In the genomic region with DNA sequence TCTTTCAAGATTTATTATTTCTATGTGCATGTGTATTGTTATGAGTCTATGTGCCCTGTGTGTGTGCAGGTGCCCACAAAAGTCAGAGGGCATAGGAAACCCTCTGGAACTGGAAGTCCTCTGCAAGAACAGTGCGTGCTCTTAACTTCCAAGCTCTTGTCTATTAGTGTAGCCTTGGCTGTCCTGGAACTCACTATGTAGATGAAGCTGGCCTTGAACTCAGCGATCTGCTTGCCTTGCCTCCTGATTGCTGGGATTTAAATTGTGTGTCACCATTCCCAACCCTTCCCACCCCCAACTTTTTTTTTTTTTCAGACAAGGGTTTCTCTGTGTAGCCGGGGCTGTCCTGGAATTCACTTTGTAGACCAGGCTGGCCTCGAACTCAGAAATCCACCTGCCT, we compare ENCODE assay signal across 32 mouse cellular contexts.
"Had no signal": no experiment of that assay in that cellular context is flagged by ENCODE, and none has a peak within 500 bp of the region (broad histone marks: within the 10 kb centered on the region; RNA-seq: fewer than 3 reads in every experiment).

No protein-coding gene starts in this region.

- H3K4me2 ChIP-seq: heart, embryonic 11.5 days; heart, embryonic 12.5 days; heart, embryonic 13.5 days; heart, embryonic 15.5 days; hindbrain, embryonic 12.5 days; hindbrain, embryonic 13.5 days; hindbrain, embryonic 14.5 days; hindbrain, embryonic 15.5 days; intestine, embryonic 15.5 days had no signal

- ATAC-seq: hindbrain, embryonic 16.5 days; hindbrain, postnatal 0 days; inflammation-experienced regulatory T-cells, adult 6 months; intestine, embryonic 15.5 days; intestine, embryonic 16.5 days; intestine, postnatal 0 days had no signal

- H3K27me3 ChIP-seq: heart, embryonic 12.5 days; heart, embryonic 13.5 days; heart, embryonic 15.5 days; hindbrain, embryonic 12.5 days; hindbrain, embryonic 13.5 days; hindbrain, embryonic 15.5 days; intestine, embryonic 15.5 days had no signal

- H3K9me3 ChIP-seq: heart, embryonic 10.5 days; heart, embryonic 12.5 days; heart, embryonic 13.5 days; heart, embryonic 15.5 days; hindbrain, embryonic 10.5 days; hindbrain, embryonic 12.5 days; hindbrain, embryonic 13.5 days; hindbrain, embryonic 15.5 days; intestine, embryonic 15.5 days had no signal

- H3K4me3 ChIP-seq: heart, embryonic 10.5 days; heart, embryonic 12.5 days; heart, embryonic 13.5 days; heart, embryonic 15.5 days; hindbrain, embryonic 10.5 days; hindbrain, embryonic 12.5 days; hindbrain, embryonic 13.5 days; hindbrain, embryonic 15.5 days; intestine, embryonic 15.5 days; layer of hippocampus, adult 2 months had no signal

- DNase-seq: heart, postnatal 10 days; heart, postnatal 14 days; heart, postnatal 36 days; heart, postnatal 4 days; kidney, adult 11 months; kidney, adult 18-20 months; kidney, adult 2 months; kidney, adult 8-10 months; kidney, postnatal 10 days; kidney, postnatal 14 days; kidney, postnatal 25 days; kidney, postnatal 36 days; kidney, postnatal 4 days; layer of hippocampus, adult 9-11 months; layer of hippocampus, postnatal 36 days had no signal

- H3K36me3 ChIP-seq: heart, embryonic 10.5 days; heart, embryonic 12.5 days; heart, embryonic 13.5 days; heart, embryonic 15.5 days; hindbrain, embryonic 10.5 days; hindbrain, embryonic 12.5 days; hindbrain, embryonic 13.5 days; hindbrain, embryonic 15.5 days; intestine, embryonic 15.5 days had no signal

- H3K27ac ChIP-seq: hindbrain, embryonic 12.5 days; hindbrain, embryonic 13.5 days; hindbrain, embryonic 14.5 days; hindbrain, embryonic 15.5 days; hindbrain, postnatal 0 days; layer of hippocampus, adult 2 months had no signal

- H3K9ac ChIP-seq: heart, embryonic 12.5 days; heart, embryonic 13.5 days; heart, embryonic 15.5 days; hindbrain, embryonic 12.5 days; hindbrain, embryonic 13.5 days; hindbrain, embryonic 14.5 days; hindbrain, embryonic 15.5 days; intestine, embryonic 15.5 days had no signal
